Mouse (Mus musculus) heart, adult 2 months (tissue): Measurements from ENCODE around the gene Scg3.

Experiments used
- CTCF ChIP-seq: fragments of 200-600 bp; IDR thresholded peaks from 2 replicates; pipeline ENCODE4 v1.8.1; 2022; ENCODE audit warnings: antibody characterized with exemption, mild to moderate bottlenecking, moderate library complexity
- POLR2A ChIP-seq: fragments of 200-500 bp; IDR thresholded peaks from 2 replicates; pipeline ENCODE4 v1.6.1; 2011; ENCODE audit warnings: mild to moderate bottlenecking, low read depth, low read length, control low read depth; ENCODE audit not compliant: insufficient read depth

GRCm38 (mm10) chr9:75632902-75633301, 51.0 kb downstream of the Scg3 start:
- TF ChIP-seq CTCF: peak; percentile 71
- TF ChIP-seq POLR2A: no peak
